Mouse (Mus musculus): Measurements from ENCODE around the gene Uchl4. TPM values are rescaled to one million over a fixed set of nuclear protein-coding genes. Genes with fewer than 3 reads are reported as not detected.
"Not testable (repeated sequence)": the region's sequence is repeated elsewhere in the genome, so short reads cannot be mapped to it uniquely, and the experiment has no call there.

The Uchl4 gene
- total RNA-seq, 2 experiments from 2014 or later, result 1.7 to 2.4 TPM

DNA sequence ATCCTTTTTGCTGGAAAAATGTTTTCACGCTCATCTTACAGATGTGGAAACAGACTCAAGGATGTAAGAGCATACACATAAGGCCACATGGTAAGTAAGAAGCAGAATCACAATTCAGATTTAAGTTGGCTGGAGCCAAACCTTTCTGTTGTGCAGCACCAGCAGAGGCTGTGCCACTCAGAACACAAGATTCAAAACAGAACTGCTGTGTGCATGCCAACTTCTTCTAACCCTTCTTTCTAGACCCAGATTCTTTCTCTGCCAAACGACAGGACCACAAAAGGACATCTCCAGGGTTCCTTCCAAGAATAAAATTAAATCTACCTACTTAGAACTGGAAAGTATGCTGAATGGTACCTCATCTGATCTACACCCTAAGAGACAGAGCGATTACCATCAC lies 3.3 kb upstream of the Uchl4 start:
- no peak for DNase-seq

DNA sequence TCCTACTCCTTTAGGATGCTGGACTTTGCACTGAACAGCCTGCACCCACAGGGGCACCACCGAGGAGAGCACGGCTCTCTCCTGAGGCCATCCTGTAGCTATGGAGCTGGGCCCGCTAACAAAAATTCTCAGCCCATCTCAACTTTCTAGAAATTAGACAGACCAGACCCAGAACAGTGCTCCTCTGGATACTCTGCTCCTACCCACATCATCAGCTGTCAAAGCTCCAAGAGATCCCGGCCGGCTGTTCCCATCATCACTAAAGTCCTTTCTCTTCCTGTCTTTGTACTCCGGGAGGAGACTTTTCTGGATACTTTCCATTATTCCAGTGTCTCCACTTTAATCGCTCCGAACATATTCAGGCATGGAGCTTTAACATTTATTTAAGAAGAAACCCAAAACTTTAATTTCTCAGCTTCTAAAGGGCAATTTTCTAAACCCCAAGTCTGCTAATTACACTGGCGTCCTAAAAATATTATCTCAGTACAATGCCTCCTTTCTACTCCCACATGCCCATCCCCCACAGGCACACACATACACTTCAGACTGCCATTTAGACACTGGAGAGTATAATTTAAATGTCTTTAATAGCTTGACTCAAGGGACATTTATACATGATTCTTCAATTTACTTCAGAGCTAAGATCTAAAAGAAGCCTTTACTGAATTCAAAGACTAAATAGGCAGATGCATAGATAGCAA lies 2.6 kb upstream of the Uchl4 start:
- peak; percentile 59 for DNase-seq

DNA sequence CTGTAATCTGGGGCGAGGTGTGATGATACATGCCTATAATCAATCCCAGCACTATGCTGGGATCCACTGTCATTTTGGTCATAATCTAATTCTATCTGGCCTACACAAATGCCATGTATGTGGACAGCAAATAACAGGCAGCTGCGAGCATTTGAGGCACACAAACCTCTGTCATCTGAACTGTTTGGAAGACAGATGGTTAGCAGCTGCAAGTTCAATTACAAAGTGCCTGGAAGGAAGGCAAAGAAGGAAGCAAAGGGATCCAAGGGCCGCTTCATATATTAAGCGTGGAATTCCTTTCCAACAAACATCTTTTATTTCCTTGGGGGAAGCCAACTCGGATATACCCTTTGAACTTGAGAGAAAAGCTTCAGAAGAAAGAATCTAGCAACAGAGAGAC lies 1.3 kb upstream of the Uchl4 start:
- DNase-seq, result peak; percentile 18

DNA sequence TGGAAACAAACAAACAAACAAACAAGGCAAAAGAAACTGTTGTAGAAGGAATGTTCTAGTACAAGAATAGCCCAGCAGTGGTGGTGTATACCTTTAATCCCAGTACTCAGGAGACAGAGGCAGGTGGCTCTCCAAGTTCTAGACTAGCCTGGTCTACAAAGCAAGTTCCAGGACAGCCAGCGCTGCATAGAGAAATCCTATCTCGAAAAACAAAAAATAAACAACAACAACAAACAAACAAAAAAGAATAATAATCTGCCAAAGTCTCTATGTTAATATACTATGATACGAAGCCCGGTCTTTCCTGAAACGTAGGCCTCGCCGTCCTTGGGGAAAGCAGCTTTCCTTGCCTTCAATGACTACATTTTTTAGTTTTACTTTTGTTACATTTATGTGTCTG lies 1.1 kb downstream of the Uchl4 start:
- no peak for DNase-seq

DNA sequence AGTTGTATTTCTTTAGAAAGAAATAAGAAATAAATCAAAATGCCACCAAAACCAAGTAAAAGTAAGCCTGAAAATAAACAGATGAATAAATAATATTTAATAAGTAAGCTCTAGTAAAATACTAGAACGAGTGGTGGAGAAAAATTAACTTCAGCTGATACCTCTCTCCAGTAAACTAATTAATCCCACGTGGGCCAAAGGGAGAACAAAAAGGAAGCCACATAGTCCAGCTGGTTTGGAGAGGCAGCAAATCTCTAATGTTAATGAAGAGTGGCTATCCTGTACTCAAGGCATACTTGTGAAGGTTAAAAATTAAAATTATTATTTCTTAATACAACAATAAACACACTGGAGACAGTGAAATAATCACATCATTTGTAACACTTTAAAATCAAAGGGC lies 5.1 kb downstream of the Uchl4 start:
- DNase-seq, result no peak

DNA sequence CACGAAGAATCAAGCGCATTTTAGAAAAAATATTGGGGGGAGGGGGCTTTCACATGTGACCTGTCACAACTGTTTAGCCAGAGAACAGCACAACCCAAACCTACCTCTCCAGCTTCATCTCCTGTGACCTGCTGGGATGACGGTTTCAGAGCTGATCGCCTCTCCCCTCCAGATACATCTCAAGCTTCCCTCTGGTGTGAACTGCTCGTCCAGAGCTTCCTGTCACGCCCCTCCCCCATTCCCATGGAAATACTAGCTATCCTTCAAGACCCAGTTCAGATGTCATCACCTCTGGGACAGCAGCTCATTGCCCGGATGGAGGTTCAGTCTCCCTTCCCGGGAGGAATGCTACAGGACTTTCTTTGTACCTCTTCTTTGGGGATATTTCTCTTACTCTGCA lies 5.7 kb downstream of the Uchl4 start:
- DNase-seq, result peak; percentile 43

DNA sequence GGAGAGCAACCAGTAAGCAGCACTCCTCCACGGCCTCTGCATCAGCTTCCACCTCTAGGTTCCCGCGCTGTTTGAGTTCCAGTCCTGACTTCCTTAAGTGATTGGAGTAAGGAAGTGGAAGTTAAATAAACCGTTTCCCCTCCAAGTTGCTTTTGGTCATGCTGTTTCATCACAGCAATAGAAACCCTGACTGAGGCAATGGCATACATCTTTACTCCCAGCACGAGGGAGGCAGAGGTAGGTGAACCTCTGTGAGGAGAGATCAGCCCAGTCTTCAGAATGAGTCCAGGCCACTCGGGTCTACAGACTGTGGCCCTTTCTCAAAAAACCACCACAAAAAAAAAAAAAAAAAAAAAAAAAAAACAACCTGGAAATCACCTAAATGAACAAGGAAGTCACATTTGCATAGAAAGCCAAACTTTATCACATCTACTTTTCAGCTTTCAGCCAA lies 7.4 kb downstream of the Uchl4 start:
- no peak for DNase-seq

DNA sequence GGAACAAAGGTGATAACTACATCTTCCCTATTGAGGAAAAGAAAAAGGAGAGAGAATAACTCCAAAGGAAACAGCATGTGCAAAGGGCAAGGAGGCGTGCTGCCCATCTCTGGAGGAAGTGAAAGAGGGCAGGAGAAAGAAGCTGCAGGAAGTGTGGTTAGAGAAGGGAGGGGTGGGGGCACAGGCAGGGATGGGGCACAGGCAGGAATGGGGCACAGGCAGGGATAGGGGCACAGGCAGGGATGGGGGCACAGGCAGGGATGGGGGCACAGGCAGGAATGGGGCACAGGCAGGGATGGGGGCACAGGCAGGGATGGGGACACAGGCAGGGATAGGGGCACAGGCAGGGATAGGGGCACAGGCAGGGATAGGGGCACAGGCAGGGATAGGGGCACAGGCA lies 14.4 kb downstream of the Uchl4 start:
- no peak for DNase-seq

DNA sequence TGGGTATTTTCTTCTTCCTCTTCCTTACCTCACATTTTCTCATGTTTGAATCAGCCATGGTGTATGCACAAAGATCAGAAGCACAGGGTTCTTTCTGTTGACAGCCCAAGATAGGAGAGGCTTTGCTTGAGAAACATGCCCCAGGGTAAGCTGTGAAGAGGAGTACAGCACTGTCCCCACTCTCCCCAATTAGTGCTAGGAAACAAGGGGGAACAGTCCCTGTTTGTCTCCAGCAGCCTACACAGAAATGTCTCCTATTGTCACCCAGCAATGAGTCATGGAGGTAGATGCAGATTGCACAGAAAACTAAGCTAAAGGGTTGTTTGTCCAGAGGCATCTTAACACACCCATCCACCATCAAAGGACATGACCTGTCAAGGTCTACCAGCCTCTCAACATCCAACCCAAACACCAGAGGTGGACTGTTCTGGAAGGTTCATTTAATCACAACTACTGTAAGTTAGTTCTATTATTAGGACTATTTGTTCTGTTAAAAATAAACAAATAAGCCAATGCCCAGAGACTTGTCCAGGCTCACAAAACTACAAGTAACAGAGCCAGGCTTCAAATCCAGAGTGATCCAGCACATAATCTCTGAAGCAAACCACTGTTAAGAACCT lies 15.2 kb downstream of the Uchl4 start:
- DNase-seq, result no peak

DNA sequence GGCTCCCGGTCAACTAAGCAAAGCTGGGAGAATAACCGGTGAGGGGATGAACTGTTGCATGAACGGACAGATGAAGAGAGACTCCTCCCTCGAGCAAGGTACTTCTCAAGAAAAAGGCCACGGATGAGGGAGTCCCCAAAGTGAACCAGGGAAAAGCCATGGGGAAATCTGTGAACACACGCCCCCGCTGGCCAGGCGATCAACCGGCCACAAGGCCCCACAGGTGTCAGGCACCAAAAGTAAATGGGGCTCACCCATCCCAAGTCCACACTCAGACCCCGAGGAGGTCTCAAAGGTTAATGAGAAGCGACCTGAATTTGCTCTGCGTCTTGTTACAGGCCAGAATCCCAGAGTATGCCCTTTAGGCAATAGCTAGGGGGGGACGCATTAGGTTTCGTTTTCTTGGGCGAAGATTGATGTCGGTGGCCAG lies 17.6 kb downstream of the Uchl4 start:
- DNase-seq, result peak; percentile 33

DNA sequence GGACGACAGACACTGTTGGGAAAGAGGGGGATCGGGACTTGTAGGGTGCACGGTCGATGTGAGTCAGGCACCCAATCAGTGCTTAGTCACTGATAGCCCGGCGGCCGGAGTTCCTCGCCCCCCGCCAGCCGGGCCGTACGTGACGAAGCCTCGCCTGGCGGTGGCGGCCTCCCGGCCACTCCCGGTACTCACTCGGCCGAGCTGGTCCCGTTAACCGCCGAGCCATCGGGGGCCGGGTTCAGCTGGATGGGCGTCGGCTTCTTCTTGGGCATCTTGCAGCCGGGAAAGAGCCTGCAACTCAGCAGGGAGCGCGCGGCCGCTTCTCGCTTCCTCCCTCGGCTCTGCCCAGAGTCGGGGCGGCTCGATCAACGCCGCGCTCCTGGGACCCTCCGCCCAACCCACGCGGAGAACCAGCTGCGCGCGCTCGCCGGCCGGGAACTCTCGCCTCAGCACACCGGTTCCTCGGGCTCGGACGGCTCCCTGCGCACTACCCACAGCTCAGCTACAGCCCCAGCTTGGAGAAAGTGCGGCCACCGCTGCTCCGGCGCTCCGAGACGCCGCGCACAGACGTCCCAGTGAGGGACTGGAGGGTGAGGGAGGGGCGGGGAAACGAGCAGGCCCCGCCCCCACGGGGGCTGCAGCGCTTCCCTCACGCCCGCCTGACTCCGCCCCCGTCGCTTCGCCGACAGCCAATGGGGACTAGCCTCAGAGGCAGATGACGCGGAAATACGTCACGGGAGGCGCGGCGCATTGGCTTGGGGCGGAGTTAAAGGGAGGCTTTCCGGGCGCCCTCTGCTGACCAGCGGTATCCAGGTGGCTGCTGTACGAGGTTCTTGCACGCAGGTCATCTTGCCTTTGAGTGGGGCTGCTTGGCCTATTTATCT lies 18.3 kb downstream of the Uchl4 start, which contains the start of gene Map2k1:
Gene Map2k1, minus strand, starts transcription at position 611 of the 884 bp plus-strand sequence.
- DNase-seq, result peak; percentile 100

DNA sequence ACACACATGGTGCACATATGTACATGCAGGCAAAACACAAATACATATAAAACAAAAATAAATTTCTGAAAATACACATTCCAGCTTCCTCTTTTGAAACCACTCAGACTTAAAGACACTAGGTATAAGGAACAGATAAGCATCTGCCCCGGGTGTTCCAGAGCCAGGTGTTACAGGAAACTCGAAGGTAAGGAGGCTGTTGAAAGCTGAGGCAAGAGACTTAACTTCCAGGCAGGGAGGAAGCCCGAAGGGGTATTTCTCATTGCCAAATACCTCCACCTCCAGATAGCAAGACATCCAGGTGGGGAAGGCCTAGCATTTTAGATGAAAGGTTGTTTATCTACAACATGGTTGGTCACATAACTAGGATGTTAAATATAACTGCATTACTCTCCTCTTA lies 20.4 kb downstream of the Uchl4 start:
- DNase-seq, result no peak

DNA sequence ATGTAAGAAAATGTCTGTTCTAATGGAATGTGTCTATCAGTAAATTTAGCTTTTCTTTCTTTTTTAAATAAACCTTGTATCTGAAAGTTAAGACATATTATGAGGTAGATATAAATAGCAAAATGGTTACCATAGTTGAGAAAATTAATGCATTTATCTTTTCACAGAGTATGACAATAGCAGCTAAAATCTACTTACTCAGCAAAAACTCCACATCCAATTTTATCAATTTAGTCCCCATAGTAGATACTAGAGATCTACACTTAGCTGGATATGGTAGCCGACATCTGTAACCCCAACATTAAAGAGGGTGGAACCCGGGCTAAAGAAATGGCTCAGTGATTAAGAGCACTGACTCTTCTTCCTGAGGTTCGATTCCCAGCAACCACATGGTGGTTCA lies 21.2 kb downstream of the Uchl4 start:
- no peak for DNase-seq

DNA sequence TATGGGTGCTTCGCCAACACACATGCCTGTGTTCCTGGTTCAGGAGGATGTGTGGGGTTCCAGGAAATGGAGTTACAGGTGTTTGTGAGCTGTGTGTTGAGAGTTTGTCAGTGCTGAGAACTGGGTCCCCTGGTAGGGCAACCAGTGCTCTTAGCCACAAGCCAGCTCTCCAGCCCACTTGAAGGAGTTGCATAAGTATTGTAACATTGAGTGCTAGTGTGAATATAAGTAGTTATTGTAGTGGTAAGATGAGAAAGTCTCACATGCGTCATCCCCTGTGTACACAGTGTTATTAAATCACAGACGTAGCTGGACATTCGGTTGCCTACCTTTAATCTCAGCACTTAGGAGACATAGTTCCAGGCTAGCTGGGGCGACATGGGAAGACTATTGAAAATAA lies 24.9 kb downstream of the Uchl4 start:
- DNase-seq, result no peak

DNA sequence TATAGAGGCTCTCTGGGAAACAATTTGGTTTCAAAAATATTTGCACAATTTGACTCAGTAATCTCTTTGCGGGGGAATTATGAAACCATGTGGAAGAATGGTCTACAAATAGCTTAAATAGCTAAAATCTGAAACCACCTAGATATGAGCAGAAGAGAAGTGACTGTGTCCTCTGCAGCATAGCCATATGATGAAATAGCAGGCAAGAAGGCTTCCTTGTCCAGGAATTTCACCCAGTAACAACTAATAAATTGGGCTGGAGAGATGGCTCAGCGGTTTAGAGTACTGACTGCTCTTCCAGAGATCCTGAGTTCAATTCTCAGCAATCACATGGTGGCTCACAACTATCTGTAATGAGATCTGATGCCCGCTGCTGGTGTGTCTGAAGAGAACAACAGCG lies 26.0 kb downstream of the Uchl4 start:
- no peak for DNase-seq

DNA sequence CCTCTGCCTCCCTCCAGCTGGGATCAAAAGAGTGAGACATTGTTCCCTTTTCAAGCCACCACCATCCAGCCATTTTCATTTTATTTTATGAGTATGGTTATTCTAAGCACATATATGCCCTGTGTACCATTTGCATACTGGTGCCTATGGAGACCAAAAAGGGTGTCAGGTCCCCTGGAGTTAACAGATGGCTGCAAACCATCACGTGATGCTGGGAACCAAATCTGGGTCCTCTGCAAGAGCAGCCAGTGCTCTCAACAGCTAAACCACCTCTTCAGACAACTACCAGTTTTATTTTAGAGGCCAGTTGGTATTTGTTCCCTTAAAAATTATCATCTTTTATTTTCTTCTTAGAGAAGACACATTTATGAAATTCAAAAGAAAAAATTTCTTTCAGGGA lies 29.8 kb downstream of the Uchl4 start:
- DNase-seq, result no peak

DNA sequence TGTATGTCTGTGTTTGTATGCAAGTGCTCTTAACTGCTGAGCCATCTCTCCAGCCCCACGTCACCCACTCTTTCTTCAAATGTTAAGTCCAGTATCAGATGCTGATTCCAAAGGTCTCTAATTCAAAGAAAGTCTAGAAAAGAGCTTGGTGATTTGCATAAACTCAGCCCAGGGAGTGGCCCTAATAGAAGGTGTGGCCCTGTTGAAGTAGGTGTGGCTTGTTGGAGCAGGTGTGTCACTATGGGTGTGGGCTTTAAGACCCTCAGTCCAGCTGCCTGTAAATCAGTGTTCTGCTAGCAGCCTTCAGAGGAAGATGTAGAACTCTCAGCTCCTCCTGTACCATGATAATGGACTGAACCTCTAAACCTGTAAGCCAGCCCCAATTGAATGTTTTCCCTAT lies 32.2 kb downstream of the Uchl4 start:
- no peak for DNase-seq

DNA sequence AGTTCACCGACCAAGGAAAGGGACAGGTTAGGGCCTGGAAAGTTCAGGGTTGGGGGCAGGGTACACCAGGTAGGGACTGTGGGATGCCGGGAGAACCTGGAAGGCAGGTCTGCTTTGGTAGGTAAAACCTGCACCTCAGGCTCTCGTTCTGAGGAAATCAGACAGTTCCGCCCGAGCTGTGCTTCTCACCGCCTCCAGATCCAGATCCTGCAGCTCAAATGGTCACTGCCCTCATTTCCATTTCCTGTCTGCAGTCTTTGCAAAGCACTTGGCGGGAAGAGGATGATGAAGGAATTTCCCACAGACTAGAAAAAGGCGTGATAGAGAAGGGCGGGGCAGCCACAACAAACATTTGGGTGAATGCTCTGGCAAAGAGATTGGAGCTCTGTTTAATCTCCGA lies 33.2 kb downstream of the Uchl4 start:
- DNase-seq, result no peak

DNA sequence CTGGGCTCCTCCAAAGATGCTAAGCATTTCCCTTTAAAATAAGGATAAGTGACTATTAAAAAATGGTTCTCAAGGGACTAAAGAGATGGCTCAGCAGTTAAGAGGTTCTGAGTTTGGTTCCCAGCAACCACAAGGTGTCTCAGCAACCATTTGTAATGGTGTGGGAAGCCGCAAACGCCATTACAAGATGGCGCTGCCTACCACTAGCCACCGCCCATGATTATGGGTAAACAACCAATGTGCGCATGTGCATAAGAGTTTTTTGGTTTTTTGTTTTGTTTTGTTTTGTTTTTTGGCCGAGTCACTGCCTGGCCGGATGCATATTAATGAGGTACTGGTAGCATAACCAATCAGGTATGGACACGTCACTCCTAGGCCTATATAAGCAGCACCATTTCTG lies 33.8 kb downstream of the Uchl4 start:
- not testable (repeated sequence) for DNase-seq

DNA sequence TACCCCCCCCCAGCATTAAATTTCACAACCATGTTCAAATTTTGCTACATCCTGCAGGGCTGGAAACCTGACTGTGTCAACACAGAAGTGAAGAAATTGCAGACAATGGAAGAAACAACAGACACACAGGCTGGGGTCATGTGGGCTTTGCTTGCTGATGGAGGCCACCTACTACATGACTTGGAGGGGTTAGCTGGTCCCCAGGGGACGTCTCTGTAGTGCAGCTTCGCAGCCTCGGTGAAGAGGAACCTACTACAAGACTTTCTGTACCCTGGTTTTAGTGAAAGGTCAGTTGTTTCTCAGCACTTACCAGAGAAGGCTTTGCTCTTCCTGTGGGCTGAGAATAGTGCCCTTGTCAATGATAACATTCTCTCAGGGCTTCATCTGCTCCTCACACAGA lies 36.2 kb downstream of the Uchl4 start:
- no peak for DNase-seq

DNA sequence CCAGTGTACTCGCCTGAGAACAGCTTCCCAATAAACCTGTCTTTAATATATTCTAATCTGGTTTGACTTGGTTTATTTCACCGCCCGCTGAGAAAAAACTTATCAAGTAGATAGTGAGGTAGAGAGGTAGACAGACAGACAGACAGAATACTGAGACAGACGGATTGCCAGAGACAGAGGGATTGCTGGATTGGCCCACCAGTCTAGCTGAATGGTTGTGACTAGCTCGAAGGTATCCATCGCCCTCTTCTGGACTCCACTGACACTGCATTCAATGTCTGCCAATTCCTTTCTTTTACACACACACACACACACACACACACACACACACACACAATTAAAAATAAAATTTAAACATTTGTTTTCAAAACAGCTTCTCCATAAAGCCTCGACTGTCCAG lies 37.6 kb downstream of the Uchl4 start:
- peak; percentile 67 for DNase-seq

DNA sequence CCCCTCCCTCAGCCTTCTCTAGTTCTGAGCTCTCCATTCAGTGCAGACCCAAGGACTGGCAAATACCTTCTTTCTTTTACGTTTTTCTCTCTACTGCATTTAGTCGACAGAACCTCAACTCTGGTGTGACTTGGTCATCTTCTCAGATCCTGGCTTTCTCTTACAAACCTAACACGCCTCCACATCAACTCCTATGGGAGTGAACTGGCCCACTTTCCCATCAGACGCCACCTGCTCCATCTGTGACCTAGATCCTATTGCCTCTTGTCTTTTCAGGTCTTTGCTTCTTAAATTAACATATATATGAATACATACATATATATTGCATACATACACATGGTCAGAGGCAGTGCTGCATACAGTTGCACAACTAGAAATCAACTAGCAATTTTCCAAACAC lies 38.8 kb downstream of the Uchl4 start:
- DNase-seq, result no peak

DNA sequence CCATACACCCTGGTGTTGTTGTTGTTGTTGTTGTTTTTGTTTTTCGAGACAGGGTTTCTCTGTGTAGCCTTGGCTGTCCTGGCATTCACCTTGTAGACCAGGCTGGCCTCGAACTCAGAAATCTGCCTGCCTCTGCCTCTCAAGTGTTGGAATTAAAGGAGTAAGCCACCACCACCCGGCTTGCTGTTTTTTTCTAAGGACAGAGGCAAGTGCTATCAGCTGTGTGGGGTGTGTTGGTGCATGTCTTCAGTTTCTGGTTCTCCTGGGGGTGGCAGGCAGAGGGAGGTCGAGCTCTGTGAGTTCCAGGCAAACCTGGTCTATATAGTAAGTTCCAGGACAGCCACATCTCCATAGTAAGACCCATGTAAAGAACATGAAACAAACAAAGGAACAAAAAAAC lies 39.3 kb downstream of the Uchl4 start:
- DNase-seq, result no peak

All from heart, postnatal 4 days (tissue).